Mouse (Mus musculus): ENCODE measurements around the gene Retreg1.

Retreg1 gene

DNA sequence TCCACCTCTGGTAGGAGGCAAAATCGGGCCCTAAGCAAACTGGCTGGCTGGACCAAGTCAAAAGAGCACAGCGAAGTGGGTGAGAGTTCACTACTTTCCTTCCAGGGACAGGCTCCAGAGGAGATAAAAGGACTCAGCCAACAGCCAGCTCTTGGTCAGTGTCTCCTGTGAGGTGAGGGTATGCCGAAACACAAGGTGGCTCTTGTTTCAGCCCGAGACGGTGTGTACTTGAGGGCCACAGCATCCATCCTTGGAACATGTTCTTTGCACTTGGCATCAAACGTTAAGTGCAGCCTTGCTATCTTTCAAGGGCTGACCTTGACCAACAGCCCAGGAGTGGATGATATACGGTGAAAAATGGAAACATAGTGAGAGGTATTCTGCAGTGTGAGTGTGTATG, 75.7 kb downstream of the Retreg1 start:
- no peak for DNase-seq (ENCODE audit: low spot score in 2 of 2)

DNA sequence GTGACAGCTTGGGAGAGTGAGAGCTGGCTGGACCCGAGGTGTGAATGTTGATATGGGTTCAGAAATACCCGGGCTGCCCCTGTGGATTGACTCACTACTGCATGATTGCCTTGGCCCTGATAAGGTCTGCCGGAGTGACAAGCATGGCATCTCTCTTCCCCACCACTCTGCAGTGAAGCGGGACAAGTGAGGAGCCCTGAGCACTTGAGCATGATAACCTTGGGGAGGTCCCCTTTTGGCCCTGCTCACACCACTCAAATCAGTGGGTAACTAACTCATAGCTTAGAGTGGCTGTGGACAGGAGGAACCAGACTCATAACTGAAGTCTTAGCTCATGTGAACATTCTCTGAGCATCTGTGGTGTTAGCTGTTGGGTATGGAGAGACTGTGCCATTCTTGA, 77.0 kb downstream of the Retreg1 start:
- no peak for DNase-seq (ENCODE audit: low spot score in 2 of 2)

DNA sequence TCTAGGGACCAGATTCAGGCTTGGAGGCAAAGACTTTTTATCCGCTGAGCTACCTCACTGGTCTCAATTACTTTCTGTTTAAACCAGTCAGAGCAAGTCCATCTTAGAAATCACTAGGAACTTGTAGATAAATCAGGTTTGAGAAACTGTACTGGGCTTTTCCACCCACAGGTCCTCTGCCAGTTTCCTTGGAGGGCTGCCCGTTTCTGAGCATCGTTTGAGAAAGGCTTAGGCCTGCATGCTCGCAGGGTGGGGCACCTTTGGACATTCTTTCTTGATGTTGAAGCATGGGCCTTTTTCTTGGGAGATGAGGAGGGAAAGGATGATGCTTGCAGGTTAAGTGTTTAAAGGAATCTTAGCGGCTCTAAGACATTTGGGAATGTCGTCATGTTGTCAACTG, 77.9 kb downstream of the Retreg1 start:
- no peak for DNase-seq (ENCODE audit: low spot score in 2 of 2)

DNA sequence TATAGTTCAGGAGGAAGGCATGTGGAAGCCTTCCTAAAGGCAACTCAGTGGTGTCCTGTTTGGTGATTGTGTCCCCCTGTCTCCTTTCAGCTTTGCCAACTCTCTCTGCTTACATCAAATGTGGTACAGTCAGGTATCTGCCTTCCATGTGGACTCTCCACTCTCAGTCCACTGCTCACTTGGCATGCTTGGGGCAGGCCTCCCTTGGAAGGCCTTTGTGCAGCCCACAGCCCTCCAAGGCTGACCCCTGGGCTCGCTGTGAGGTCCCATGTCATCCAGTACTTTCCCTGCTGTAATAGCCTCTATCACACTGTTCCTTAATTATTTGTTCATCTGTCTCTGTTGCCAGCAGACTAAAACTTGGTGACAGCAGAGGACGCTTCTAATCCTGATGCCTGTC, 79.0 kb downstream of the Retreg1 start:
- DNase-seq (ENCODE audit: low spot score in 2 of 2): no peak

DNA sequence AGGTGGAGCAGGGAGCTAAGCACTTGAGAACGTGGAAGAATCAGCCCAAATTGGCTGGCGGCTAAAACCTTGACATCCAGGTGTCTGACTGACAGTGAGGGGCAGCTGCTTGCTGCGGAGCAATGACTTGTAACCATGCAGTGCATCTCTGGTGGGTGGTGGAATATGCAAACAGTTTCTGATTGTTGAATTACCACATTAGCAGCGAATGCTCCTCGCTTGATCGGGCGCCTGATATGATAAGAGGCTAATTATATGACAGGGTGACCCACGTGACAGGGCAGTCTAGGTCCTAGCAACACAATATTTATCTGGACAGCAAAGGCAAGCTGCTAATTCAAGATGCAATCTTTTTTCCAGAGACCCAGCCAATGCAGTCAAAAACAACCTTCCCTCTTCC, 80.9 kb downstream of the Retreg1 start:
- no peak for DNase-seq (ENCODE audit: low spot score in 2 of 2)

DNA sequence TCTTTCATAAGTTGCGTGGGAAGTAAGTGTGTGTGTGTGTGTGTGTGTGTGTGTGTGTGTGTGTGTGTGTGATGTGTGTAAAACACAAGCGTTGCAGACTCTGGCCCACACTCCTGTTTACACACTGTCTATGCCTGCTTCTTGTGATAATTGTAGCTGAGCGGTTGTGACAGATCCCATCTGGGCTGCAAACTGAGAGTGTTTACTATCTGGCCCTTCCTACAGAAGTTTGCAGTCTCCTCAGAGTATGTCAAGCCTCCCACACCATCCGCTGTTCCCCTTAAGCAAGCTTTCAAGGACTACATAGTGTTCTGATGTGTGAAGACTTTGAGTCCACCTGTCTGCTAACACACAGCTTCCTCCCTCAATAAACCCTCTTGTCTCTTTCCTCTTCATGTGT, 83.2 kb downstream of the Retreg1 start:
- no peak for DNase-seq (ENCODE audit: low spot score in 2 of 2)

DNA sequence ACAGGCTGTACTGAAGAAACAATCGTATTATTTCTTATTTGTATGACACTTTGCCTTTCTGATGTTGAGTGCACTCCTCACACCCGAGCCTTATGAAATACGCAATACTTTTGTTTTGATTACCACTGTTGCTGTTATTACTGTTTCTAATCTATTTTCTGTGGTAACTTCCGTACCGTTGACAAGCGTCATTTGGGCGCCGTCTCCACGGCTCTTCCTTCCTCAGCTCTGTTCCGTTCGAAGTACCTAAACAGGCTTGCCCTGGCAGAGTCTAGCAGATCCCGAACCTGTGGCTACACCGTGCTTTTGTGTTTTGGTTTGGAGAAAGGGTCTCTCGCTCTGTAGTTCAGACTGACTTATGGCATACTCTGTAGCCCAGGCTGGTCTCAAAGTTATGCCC, 84.1 kb downstream of the Retreg1 start:
- DNase-seq (ENCODE audit: low spot score in 2 of 2): no peak

DNA sequence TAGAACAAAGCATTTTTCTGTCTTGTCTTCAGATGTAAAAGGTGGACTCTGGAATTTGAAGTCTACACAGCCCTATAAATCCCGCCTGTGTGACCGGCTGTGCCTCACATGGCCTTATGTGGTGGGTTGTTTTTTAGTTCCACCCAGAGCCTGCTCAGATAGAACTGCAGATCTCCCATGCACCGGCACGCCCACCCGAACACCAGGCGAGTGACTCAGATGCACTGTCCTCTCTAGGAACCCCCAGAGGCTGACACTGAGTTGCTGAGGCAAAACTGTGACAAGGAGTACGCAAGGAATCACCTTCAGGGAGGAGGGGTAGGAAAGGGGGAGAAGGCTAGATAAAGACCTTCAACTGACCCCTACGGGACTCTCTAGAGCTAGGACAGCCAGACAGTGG, 85.0 kb downstream of the Retreg1 start:
- DNase-seq (ENCODE audit: low spot score in 2 of 2): no peak

DNA sequence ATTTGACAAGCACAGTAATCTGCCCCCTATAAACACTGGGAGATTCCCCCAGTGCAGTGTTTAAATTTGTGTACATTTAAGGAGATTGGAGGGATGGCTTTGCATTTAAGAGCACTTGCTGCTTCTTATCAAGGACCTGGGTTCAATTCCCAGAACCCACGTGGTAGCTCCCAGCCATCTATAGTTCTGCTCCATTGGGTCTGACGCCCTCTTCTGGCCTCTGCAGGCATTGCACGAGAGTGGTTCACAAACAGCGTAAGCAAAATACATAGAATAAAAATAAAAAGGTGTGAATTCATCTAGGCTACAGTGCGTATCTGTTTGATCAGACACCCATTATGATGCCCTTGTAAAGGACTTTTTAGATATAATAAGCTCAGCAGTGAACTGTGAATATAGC, 85.9 kb downstream of the Retreg1 start:
- DNase-seq (ENCODE audit: low spot score in 2 of 2): no peak

DNA sequence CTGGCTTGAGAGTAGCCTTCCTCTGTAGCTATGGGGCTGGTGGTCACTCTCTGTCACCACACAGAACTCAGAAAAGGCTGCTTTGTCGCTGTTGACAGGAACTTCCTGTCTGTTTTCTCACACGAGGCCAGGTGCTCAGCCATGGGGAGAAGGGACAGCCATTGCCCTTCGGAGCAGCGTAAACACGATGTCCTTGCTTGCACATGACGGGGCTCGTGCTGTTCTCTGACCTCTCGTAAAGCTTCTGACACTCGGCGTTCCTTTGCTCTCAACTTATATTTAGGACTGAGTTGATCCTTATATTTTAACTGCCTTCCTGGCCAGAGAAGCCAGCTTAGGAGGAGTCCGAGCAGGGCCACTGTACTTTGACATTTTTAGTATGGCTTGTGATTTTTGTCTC, 86.5 kb downstream of the Retreg1 start:
- DNase-seq (ENCODE audit: low spot score in 2 of 2): no peak

DNA sequence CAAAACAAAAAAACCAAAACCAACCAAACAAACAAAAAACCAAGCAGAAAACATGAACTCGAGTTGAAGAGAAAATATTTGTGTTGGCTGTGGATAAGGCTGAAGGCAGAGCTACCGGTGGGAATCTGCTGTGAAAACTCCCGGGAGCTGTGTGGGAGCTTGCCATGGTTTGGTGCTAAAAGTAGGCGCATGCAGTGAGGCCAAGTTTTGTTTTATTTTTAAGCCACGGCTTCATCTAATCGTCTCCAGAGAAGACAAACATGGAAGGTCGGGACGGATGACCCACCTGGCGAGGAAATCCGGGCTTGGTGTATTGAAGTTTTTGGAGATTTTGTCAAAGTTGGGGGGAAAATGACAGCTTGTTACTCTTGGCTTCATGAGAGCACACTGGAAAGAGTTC, 87.0 kb downstream of the Retreg1 start:
- no peak for DNase-seq (ENCODE audit: low spot score in 2 of 2)

DNA sequence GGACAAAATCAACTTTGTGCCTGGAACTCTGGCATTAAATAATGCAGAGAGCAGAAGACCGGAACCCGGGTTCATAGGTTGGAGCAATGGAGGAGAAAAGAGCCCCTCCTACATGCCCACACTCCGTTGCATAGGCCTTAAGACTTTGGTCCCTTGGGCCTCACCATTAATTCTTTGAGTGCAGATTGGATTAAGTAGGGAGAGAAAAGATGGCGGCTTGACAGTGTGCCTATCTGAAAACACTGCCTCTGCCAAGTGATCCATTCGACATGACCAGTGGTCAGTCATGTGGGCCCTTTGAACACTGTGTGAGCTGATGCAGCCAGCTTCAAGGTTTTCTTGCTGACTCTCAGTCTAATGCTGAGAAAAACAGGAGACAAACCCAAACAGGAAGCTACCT, 87.7 kb downstream of the Retreg1 start:
- no peak for DNase-seq (ENCODE audit: low spot score in 2 of 2)

DNA sequence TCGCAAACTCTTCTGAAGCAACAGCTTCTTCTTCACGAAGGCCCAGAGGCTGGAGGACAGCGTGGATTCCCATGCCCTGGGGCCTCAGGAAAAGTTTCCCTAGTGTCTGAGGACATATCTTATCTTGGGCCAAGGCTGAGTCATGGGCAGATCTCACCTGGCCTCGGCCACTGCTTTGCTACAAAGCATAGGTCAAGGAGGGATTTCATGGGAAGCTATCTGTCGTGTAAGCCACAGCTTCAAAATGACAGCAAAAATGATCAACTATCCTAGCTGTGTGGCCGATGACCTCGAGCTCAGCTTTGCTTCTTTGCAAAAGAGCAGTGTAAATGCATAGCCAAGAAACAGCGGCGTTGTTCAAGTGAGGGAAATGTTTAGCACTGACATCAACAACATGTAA, 89.5 kb downstream of the Retreg1 start:
- no peak for DNase-seq (ENCODE audit: low spot score in 2 of 2)

DNA sequence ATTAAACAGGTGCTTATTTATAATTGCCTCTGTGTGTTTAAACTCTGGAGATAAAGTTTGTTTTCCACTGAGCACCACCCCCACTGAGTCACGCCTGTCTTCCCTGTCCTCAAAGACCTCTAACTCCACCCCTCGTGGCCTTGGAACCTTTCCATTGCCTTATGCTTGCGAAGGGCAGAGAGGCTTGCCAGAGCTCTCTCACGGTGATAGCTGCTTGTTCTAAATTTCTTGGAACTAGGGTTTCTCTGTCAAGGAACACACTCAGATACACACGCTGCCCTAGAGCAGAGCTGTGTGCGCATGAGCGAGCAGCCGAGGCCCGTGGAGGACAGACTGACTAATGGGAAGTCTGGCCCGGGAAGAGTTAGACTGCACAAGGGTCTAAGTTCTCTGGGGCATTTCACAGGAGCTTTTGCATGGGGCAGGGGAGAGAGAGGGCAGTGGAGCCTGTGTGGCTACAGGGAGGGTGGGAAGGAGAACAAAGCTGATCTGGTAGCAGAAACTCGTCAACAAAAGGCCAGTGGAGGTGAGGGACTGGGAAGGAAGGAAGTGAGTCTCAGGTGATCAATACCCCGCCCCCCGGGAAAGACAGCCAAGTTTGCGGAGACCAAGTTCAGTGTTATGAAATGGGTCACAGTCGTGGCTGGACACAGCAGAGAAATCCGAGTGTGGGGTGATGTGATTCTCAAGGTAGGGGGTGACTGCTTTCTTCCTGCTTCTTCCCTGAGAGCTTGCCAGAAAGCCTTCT, 90.1 kb downstream of the Retreg1 start:
- no peak for DNase-seq (ENCODE audit: low spot score in 2 of 2)

DNA sequence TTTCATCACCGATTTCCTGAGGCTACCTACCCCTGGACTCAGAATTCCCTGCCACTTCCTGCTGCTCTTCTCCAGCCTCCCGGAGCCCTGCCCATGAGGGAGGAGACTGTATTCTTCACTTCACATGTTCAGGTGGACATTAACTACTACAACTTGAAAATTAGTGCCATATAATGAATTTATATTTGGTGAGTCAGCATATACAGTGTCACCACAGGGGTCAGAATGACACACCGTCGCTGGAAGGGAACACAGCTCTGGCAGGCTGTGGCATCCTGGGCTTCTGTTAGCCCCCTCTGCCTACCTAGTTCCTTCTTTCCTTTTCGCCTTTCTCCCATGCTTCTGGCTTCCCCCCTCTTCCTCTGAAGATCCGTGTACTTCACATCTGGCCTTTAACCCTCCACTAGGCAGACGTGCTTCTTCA, 90.7 kb downstream of the Retreg1 start:
- DNase-seq (ENCODE audit: low spot score in 2 of 2): no peak

DNA sequence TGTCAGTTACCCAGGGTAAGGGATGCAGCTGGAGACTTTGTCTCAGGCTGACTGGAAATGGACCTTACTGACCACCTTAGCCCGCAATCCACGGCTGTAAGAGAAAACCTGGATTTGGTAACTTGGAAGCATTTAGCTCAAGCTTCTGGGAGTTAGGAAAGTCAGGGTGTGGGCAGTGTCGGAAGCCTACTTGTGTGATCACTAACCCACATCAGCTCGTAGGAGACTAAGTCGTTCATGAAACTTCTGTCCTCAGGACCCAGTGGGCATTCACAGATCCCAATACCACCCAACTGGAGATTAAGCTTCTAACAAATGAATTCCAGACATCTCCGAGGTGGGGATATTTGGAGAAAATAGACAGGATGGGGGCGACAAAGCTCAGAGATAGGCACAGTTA, 91.4 kb downstream of the Retreg1 start:
- DNase-seq (ENCODE audit: low spot score in 2 of 2): no peak

DNA sequence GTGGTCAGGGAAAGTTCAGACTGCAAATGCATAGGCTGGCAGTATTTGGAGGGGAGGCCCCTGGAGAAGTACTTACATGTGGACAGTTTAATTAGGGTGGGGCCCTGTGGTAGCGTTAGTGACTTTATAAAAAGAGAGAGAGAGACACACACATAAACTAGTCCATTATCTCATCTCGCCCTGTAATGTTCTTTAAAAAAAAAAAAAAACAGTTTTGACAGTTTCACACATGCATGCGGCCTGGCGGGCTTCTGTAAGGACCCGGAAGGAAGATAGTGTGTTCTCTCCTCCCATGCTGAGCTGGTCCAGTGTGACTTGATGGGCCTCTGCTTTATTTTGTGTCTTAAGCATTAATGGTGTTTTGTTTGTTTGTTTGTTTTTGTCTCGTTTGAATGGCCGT, 95.5 kb downstream of the Retreg1 start:
- DNase-seq (ENCODE audit: low spot score in 2 of 2): no peak

DNA sequence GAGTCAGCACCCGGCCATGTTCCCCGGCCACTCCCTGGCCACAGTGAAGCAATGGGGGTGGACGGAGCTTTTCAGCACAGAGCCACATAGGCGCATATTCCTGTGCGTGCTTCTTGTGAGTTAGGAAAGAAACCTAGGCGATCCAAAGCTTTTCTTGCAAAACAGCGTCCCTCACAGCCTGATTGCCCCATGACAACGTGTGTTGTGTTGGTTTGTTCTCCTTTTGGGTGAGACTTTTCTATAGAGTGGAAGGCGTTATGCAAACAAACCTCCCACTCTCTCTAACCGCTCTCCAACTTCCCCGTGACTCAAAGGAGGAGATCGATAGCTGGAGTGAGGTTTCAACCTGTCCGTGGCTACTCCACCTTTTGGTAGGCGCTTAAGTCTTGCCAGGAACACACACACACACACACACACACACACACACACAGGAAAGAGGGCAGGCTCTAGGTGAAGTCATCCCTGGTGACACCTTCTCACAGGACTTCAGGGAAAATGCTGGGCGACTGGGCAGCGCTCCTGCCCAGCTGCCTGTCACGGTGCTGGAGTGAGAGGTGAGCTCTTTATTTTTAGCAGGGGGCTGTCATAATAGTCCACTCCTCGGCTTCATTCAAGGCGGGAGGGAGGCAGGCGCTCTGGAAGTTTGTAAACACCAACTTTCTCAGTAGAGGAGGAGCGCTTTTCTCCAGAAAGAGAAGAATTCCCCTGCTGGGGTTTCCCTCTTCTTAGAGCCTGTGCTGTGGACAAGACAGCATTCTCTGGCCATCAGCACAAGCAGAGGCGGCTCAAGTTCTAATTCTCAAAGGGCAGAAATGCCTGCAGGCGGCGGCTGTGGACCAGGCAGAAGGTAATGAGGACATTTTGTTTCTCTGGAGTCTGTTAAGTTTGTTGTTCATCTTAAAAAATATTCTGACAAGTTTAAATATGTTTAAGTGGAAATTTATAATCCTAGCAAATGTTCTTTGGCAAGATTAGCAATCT, 97.7 kb downstream of the Retreg1 start:
- DNase-seq (ENCODE audit: low spot score in 2 of 2): no peak

DNA sequence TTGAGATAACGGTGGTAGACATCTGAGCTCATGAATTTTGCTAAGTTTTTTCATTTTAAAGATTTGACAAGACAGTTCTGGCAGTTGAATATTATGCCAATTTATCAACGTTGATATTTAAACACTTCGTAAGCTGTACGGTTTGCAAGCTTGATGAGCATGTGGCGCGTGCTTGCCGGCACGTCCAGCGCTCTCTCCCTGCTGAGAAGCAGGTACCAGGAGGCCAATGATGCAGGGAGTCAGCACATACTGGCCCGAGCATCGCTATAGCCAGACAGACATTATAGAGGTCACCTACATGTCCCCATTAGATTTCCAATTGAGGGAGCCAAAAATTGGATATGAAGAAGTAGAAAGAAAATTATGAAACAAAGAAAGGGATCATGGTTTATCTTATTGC, 98.5 kb downstream of the Retreg1 start:
- no peak for DNase-seq (ENCODE audit: low spot score in 2 of 2)

DNA sequence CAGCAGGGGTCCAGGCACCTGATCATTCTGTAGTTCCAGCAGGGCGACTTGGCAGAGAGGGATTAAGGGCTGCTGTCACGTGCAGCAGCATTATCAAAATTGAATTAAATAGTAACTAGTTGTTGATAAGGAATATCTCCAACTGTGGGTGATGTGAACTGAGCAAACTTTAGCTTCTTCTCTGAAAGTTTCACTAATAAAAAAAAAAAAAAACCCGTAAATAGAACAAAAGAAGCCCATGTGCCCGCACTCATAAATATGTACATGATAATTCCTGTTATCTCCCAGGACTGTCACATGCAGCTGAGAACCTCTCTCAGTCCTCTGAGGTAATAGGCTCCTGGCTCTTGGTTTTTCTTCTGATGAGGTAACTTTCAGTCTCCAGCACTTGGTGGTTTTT, 99.4 kb downstream of the Retreg1 start:
- DNase-seq (ENCODE audit: low spot score in 2 of 2): no peak

DNA sequence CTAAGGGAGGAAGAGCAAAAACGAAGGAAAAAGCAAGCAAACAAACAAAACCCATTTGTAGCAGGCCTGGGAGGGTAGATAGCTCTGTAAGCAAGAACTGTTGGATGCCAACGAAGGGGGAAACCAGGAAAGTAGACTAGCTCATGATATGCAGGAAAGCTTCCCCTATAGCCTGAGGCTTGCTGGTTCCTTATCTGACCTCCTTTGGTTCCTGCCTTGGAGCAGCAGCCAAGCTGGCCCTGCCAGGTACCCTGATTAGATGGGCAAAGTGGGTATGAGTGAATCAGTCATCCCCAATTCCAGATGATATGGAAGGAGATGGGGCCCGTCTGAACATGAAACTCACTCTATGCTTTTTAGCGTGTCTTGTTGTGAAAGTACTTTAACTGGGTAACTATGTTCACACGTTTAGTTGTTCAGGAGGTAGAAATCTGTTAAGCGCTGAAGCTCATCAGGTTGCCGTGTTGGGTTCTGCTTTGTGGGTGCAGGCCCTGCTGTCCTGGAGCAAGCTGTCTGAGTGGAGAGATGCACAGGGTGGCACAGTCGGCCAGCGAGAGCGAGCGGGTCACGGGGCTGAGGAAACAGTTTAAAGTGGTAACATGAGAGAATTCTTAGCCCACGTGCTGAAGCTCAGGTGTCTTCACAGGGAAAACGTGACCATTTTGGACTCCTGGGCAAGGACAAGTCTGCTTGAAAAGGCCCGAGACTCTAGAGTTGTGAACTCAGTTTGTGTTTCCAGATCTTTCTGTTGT, 100.6 kb downstream of the Retreg1 start:
- DNase-seq (ENCODE audit: low spot score in 2 of 2): no peak

DNA sequence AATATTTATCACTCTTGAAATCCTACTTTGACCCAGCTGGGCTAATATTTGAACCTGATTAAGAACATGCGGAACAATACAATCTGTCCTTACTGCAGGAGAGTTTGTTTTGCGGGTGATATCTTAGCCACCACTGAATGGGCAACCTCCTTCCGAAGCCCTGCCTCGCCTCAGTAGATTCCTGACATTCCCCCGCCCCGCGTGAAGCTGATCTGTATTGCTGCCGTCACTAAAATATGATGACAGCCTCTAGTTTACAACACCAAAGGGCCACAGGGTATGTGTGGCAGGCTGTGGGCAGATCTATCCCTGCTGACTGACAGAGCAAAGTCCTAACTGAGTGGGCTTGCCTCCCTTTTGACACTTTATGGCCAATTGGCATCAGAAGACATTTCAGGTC, 102.2 kb downstream of the Retreg1 start:
- no peak for DNase-seq (ENCODE audit: low spot score in 2 of 2)

Data from thymus, postnatal 10 days (tissue).